Mouse (Mus musculus) limb, embryonic 14.5 days (tissue): ENCODE measurements around the gene Limk2. TPM values are rescaled to one million over a fixed set of nuclear protein-coding genes. Genes with fewer than 3 reads are reported as not detected.
A peak's percentile ranks its signal among the peaks of the same experiment; 100 is the strongest.

ENCODE experiments used
- ATAC-seq: fragments of 200-750 bp; cut with Nextera tagmentation; 2 replicates; pipeline ENCODE4 v1.8.0; 2017; ENCODE audit warnings: low read depth, moderate number of reproducible peaks, moderate TSS enrichment; ENCODE audit not compliant: low FRiP score
- DNase-seq: peaks from one replicate; pipeline ENCODE4 v3.0.0-alpha.2; 2015; ENCODE audit warnings: low spot score
- H3K27ac ChIP-seq: fragments of 300-500 bp; sonication (generic); replicated peaks from 2 replicates; pipeline ENCODE4 v1.5.1; 2014; ENCODE audit warnings: low read depth, mild to moderate bottlenecking, low read length, moderate library complexity, mixed read lengths
- H3K27me3 ChIP-seq: fragments of 300-500 bp; sonication (generic); 2 replicates; pipeline ENCODE4 v1.6.1; 2014; ENCODE audit warnings: low read length, mixed read lengths; ENCODE audit not compliant: control insufficient read depth, insufficient read depth
- H3K36me3 ChIP-seq: fragments of 300-500 bp; sonication (generic); 2 replicates; pipeline ENCODE4 v1.6.1; 2014; ENCODE audit warnings: mild to moderate bottlenecking, low read length, moderate library complexity, mixed read lengths; ENCODE audit not compliant: control insufficient read depth, insufficient read depth
- H3K4me1 ChIP-seq: fragments of 300-500 bp; sonication (generic); 2 replicates; pipeline ENCODE4 v1.6.1; 2014; ENCODE audit warnings: antibody characterized with exemption, low read length, mixed read lengths; ENCODE audit not compliant: control insufficient read depth, insufficient read depth
- H3K4me2 ChIP-seq: fragments of 300-500 bp; sonication (generic); replicated peaks from 2 replicates; pipeline ENCODE4 v1.6.1; 2014; ENCODE audit warnings: low read depth, mild to moderate bottlenecking, low read length, moderate library complexity; ENCODE audit not compliant: severe bottlenecking
- H3K4me3 ChIP-seq: fragments of 300-500 bp; sonication (generic); replicated peaks from 2 replicates; pipeline ENCODE4 v1.5.1; 2014; ENCODE audit warnings: low read length
- H3K9ac ChIP-seq: fragments of 300-500 bp; sonication (generic); 2 replicates; pipeline ENCODE4 v1.6.1; 2014; ENCODE audit warnings: mild to moderate bottlenecking, low read depth, low read length, moderate library complexity; ENCODE audit not compliant: severe bottlenecking
- H3K9me3 ChIP-seq: fragments of 300-500 bp; sonication (generic); 2 replicates; pipeline ENCODE4 v1.6.1; 2016; ENCODE audit warnings: low read length; ENCODE audit not compliant: control insufficient read depth
- POLR2A ChIP-seq: fragments of 200-500 bp; IDR thresholded peaks from 2 replicates; pipeline ENCODE4 v1.8.0; 2012; ENCODE audit warnings: inconsistent platforms, mild to moderate bottlenecking, moderate library complexity, borderline replicate concordance; ENCODE audit not compliant: insufficient read depth, insufficient read length; ENCODE audit errors: extremely low read depth
- WGBS: fragments of 180-500 bp; shearing (Covaris S2); extraction: QIAGEN DNeasy Blood & Tissue Kit; methylation state at CpG from one replicate; pipeline ENCODE4 v1.1.7; 2014; 5-methylcytosine and 5-hydroxymethylcytosine counted together
- polyA plus RNA-seq, 2 experiments: library from polyadenylated mRNA; depleted of rRNA in 1 of 2; stranded (reverse) in 1 of 2; unstranded in 1 of 2; fragments of >200 nt; fragmentation: Nextera tagmentation in 1 of 2; extraction: Ambion mirVana in 1 of 2; gene quantifications; 2 replicates each; pipeline versions ENCODE4 v1.2.1 to v1.2.3; 2012 to 2014

Gene Limk2
- polyA plus RNA-seq, 2 experiments: 91.1 to 93.5 TPM

DNA sequence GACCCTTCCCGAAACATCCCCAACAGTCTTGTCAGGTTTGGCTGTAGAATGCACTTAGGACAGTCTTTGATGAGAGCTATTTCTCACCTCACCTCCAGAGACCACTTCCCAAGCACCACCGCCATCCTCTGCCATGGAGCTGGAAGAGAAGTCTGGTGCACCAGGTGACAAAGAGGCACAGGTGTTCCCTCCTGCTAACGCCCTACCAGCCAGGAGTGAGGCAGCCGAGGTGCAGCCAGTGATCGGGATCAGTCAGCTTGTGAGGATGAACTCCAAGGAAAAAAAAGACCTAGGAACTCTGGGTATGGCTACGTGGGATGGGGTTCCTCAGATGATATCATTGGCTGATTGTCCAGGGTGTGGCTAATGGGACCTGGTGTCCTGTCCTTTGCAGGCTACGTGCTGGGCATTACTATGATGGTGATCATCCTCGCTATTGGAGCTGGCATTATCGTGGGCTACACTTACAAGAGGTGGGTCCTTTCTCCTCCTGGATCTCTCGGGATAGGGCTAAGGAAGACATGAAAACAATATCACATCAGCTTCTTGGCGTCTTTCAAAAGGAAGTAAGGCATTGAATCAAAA lies 75.8 kb downstream of the Limk2 start:
- Histone ChIP-seq H3K4me3 (no peak overlapping the region), H3K27me3 (no peaks in the 10 kb centered on the region), H3K4me2 (no peak overlapping the region), H3K27ac (no peak overlapping the region), H3K4me1 (peaks cover 26% of the 10 kb centered on the region), H3K36me3 (peaks cover 4% of the 10 kb centered on the region; the same call in 1 of the 2 replicates), H3K9ac (no peak overlapping the region), H3K9me3 (no peaks in the 10 kb centered on the region)
- no peak for TF ChIP-seq POLR2A
- no peak for DNase-seq
- 86% methylated on average over 11 of the region's 11 CpGs for WGBS
- no peak for ATAC-seq

DNA sequence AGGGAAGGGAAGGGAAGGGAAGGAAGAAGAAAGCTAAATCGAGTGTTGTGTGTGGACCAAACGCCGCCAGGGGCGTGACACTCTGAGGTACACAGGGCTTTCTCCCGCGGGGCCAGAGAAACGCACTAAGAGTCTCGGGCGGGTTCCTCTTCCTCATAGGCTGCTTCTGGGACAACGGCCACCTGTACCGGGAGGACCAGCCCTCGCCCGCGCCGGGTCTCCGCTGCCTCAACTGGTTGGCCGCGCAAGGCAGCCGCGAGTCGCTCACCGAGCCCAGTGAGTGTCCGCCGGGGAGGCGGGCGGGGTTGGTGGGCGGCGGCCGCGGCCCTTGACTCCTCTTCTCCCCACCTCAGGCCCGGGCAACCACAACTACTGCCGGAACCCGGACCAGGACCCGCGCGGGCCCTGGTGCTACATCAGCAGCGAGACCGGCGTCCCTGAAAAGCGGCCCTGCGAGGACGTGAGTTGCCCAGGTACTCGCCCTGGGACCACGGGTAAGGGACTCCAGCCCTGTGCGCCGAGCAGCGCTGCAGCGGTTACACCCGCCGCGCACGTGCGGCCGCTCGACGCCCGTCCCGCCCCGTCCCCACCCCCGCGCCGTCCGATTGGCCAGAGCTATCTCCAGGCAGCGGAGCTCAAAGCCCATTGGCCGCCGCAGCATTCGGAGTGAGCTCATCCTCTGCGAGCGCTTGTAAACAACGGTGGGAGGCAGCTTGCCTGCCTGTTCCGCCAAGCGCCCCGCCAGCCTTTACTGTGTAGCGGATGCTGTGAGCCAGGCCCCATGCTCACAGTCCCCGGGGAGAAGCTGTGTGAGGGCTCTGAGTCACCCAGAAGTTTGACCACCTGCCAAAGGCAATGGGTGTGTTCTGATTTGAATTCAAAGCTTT lies 77.0 kb downstream of the Limk2 start:
- H3K9me3 ChIP-seq: no peaks in the 10 kb centered on the region
- H3K27ac ChIP-seq: no peak overlapping the region; the same call in 1 of the 2 replicates
- H3K9ac ChIP-seq: peak overlapping the region; percentile 58
- WGBS: under 1% methylated on average over 60 of the region's 75 CpGs
- H3K27me3 ChIP-seq: no peaks in the 10 kb centered on the region
- no peak for TF ChIP-seq POLR2A
- peaks cover 21% of the 10 kb centered on the region for H3K4me1 ChIP-seq
- peak; percentile 90 for DNase-seq
- H3K4me3 ChIP-seq: peak overlapping the region; percentile 52
- ATAC-seq: peak; percentile 95
- H3K36me3 ChIP-seq: peaks cover 4% of the 10 kb centered on the region; the same call in 1 of the 2 replicates
- H3K4me2 ChIP-seq: peak overlapping the region; percentile 100

DNA sequence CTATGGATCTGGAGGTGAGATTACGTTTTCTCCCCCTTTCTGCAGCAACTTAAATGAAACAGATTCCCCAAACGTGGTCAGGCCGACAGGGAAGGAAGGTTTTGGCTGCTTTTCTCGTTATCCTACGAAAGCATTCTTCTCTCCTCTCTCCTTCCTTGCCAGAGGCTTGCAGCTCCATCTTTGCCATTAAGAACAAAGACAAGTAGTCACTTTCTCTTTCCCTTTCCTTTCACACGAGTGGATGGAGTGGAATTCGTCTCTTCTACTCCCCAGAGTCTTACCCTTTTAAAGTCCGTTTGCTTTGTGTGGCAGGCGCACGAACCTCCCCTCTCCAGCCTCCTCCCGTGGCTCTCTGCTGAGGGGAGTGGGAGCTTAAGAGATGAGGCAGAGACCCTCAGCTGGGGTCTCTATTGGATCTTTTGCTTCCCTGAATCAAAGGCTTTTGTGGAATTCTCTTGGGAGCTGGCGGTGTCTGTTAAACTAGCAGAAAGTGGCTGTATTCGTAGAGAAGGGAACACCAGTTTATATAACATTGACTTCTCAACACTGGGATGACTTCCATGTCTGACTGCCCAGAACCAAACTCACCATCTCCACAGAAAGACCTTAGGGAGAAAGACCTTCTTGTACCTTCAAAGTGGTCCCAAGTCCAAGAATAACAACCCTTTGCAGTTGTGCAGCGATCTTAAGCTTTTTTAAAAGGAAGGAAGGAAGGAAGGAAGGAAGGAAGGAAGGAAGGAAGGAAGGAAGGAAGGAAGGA lies 77.8 kb downstream of the Limk2 start:
- ATAC-seq (no peak), DNase-seq (peak; percentile 49)
- Histone ChIP-seq H3K4me1 (peaks cover 21% of the 10 kb centered on the region), H3K36me3 (peaks cover 4% of the 10 kb centered on the region; the same call in 1 of the 2 replicates), H3K4me3 (peak overlapping the region; percentile 52), H3K27ac (peak overlapping the region; percentile 69), H3K27me3 (no peaks in the 10 kb centered on the region), H3K9me3 (no peaks in the 10 kb centered on the region), H3K9ac (peak overlapping the region; percentile 58), H3K4me2 (peak overlapping the region; percentile 100)
- 2% methylated on average over 14 of the region's 14 CpGs for WGBS
- TF ChIP-seq POLR2A: no peak

DNA sequence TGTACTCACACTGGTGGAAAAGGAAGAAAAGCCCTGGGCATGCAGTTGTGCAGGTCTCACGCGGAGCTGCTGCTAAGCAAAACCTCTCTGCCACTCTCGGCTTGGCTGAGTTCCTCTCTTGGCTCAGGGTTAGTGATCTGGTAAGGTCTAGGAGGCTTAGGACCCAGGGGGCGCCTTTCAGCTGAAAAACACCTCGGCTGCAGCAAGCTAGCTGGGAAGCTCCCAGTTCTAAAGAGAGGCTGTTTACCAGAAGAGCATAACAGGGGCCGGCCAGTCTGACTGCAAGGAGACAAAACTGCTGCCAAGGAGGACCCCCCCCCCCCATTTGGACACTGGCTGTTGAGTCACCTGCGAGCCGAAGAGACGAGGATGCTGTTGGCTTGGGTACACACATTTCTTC lies 78.4 kb downstream of the Limk2 start:
- no peak for TF ChIP-seq POLR2A
- no peaks in the 10 kb centered on the region for H3K9me3 ChIP-seq
- peak overlapping the region; percentile 58 for H3K9ac ChIP-seq
- H3K27me3 ChIP-seq: no peaks in the 10 kb centered on the region
- H3K4me3 ChIP-seq: peak overlapping the region; percentile 52
- peaks cover 19% of the 10 kb centered on the region for H3K4me1 ChIP-seq
- peak overlapping the region; percentile 100 for H3K4me2 ChIP-seq
- peak overlapping the region; percentile 69 for H3K27ac ChIP-seq
- DNase-seq (peak; percentile 81), ATAC-seq (peak; percentile 32; the same call in 1 of the 2 replicates)
- under 1% methylated on average over 9 of the region's 9 CpGs for WGBS
- peaks cover 4% of the 10 kb centered on the region; the same call in 1 of the 2 replicates for H3K36me3 ChIP-seq
